Mouse (Mus musculus) heart, postnatal 0 days (tissue): Measurements from ENCODE around the gene Dnase2a.
A peak's percentile ranks its signal among the peaks of the same experiment; 100 is the strongest.

ENCODE experiments used
- CTCF ChIP-seq: IDR thresholded peaks from 2 replicates; pipeline ENCODE4 v1.5.1; 2016; ENCODE audit warnings: antibody characterized with exemption, control low read depth, low read depth
- EP300 ChIP-seq: IDR thresholded peaks from 2 replicates; pipeline ENCODE4 v1.6.1; 2016; ENCODE audit warnings: antibody characterized with exemption, low read depth

GRCm38 (mm10) chr8:84970135-84970790 lies 61.9 kb downstream of the Dnase2a start:
- TF ChIP-seq CTCF (no peak), EP300 (0 out of 2 replicates have a peak, but pooled peaks have one; percentile 4)
